Mouse (Mus musculus) c-Kit-positive CD71-positive TER-119-negative erythroid progenitor cells, embryonic 14.5 days (primary cell): ENCODE results near the gene Gm42906.

Experiments used
- DNase-seq: peaks from one replicate; pipeline ENCODE4 v3.0.0-alpha.2; 2013; ENCODE audit warnings: low read depth

Gm42906 gene

DNA sequence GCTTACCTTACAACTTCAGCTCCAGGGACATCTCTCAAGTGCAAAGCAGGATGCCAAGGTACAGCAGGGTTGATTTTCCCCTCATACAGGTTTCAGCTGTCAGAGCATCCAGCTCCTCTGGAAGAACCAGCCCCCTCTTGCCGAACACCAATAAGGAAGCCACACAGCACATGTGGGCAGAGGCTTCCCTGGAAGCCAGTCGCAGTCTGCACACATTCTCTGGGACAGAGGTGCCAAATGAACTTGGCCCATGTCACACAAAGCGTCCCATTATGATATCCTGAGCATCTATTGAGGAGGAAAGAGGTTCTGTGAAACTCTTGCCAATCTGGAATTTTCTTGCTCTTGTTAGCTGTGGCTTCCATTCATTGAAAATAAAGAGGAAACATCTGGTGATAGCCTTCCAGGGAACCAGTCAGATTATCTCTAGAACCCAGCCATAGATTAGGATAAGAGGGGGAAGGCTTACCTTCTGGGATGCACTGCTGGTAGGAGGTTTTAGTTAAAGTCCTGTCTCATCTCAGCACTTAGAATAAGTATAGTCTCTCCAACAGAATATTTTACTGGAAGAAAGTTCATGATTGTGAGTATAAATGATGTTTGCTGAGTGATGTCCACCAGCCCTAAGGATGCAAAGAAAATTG is at the start of gene Gm42906:
Gene Gm42906 (minus strand): TSS at position 51 of the 644 bp plus-strand sequence.
- DNase-seq, result no peak

DNA sequence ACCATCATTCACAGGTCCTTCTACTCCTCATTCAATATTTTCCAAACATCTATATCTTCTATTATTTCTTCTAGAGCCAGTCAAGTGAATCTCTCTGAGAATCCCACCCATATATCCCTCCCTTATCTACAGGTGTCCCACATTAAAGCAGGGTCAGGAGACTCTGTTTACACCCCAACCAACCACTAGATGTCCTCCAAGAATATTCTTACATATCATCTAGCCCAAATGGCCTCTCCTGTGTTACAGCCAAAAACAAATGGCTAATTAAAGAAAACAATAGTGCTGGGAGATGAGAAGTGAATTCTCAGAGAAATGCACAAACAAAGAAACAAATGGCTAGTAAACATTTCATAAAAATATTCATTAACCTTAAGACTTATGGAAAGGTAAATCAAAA is 17.7 kb upstream of the Gm42906 start:
- DNase-seq, result no peak

DNA sequence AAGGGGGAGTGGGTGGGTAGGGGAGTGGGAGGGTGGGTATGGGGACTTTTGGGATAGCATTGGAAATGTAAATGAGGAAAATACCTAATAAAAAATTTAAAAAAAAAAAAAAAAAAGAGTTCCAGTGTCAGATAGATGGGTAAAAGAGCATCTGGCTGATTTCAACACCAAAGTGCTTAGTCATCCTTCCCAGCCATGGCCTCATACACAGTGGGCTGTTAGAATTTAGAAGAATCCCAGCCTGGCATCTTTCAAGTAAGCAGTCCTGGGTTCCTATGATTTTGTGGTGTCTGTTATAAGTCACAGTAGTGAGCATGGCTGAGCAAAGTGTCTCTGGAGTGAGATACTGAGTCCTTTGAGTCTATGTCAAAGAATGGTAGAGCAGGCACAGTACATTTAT is 7.1 kb upstream of the Gm42906 start:
- no peak for DNase-seq

DNA sequence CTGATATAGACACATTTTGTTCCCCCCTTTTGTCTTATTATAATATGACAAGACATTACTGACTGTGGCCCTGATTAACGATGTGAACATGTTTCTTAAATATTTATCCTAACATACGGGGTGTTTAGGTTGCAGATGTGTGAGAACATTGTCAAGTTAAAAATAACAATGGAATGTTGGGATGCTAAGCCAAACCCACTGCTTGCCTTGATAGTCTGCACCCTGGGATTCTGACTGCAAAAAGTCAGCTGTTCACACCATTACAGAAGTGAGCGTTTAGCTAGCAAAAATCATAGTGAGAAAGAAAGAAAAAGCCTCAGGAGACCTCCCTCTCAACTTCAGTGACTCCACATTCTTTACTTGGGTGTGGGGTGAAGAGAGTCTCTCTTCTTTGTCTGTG is 1.5 kb downstream of the Gm42906 start:
- no peak for DNase-seq

DNA sequence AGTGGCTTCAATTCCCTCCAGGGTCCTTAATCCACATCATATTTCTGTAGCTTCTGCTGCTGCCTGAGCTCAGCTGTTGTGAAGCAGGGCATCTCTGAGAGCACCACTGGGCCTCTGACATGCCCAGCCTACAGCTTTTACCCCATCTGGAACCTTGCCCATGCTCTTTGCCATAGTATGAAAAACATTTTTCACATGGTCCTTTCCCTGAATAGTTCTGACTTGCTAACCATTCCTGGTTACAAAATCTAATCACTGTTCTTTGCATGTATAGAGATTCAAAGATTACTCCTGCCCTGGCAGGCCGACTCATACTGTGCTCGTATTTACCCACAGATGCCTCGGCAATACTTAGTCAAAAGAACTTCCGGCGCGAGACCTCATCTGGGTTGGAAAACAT is 5.3 kb downstream of the Gm42906 start:
- no peak for DNase-seq

DNA sequence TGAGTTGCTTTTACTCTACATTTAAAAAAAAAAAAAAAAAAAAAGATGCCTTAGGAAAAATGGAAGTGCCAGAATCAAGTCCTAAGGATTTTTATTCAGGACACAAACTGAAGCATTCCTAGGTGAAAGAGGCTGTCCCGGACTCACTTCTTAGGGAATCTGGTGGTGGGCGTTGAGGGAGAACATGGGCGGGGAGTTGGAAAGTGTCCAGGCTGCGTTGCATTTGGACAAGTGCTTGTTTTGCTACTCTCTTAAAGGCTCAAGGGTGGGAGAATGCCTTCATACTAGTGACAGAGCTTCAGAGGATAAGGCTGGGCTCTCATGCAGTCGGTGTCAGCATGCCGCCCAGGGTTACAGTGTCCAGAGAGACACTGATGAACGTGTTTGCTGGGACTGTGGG is 6.1 kb downstream of the Gm42906 start:
- no peak for DNase-seq

DNA sequence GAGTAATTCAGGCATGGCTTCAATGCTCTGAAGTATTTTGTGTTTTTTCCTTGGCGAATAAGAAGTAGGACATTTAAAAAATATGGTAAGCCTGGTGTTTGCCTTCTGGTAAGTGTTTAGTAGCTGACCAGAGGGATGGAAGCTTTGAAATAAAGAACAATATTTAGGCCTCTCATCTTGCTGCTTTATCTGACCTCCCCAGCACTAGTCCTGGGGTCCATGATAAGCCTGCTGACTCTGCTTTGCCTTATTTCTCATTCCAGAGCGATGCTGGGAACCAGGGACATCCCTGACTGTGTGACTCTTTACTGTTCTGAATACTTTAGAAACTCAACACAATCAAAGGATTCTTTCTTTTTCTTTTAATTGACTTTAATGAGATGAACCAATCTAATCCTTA is 9.4 kb downstream of the Gm42906 start:
- DNase-seq, result peak; percentile 58

DNA sequence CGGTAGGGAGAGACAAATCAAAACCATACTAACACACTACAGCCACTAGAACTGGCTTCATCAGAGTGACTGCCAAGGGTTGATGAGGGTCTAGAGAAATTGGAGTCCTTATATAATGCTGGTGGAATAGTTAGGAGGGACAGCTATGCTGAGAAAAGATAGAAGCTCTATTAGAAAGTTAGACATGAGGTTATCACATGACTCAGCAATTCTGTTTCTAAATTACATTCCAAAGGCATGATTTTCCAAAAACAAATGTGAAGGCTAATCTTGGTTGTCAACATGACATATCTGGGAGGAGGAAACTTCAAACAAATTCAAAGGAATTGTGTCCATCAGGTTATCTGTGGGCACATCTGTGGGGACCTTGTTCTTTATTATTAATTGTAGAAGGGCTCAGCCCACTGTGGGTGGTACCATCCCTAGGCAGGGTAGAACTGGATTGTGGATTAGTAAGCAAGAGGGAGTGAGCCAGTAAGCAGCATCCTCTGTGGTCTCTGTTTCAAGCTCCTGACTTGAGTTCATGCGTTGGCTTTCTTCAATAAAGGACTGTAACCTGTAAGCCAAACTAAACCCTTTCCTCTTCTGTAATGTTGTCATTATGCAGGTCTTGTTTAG is 10.4 kb downstream of the Gm42906 start:
- peak; percentile 32 for DNase-seq

DNA sequence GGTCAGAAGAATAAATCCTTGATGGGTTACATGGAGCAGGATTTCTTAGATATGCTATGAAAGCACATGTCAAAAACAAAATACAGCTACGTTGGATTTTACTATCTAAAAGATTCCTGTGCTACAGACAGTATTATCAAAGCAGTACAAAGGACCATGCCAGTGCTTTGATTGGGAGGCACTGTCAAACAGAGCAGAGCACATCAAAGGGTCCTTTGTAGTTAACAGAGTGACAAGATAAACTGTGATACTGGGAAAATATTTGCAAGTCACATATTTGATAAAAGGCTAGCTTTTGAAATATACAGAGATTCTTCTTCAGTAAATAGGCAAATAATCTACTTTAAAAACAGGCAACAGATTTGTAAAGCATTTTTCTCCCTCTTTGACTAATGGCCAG is 11.0 kb downstream of the Gm42906 start:
- DNase-seq, result peak; percentile 15

DNA sequence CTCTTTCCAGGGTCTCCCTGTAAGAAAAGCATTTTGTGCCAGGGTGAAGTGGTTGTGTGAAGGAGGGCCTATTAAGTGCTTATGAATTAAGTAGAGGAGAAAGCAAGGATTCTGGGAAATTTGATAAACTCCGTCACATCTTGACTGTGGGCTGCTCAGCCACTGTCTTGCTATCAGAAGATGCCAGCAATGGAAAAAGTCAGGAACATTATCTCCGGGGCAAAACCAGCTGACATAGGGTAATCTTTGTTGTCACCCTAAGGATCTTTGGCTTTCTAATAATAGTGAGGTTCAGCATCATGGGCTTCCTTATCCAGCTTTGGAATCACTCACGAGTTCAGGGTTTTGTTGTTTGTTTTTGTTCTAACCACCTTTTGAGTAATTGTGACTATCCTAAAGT is 14.3 kb downstream of the Gm42906 start:
- DNase-seq, result peak; percentile 53

DNA sequence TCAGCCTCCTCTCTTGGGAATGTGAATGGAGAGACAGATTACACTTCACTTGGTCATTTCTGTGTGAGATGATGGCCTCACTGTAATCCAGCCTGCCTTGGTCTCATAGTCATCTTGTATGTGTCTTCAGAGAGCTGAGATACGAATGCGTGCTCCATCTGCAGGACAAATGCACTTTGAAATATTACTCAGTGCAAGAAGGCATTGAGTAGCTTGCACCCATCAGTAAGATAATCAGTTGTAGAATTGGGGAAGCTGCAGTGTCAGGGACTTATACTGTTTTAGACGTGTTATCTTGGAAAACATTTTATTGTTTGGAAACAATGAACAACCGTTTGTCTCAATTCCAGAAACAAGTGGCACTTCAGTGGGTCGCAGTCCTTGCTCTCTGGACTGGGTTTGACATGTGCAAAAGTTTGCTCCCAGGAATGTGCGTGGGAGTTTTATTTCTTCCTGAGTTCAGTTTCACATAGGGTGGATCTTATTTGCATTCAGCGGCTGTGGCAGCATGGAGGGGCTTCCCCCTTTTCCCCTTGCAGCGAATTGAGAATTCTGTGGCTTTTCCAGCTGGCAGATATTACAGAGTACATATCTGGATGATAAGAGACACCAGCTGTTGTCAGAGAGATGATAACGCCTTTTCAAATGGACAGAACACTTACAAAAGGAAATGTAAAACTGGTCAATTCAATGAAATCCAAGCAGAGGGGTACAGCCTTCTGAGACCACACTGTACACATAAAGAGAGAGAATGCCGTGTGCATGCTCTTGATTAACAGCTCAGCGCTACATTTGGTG is 15.1 kb downstream of the Gm42906 start:
- peak; percentile 31 for DNase-seq

DNA sequence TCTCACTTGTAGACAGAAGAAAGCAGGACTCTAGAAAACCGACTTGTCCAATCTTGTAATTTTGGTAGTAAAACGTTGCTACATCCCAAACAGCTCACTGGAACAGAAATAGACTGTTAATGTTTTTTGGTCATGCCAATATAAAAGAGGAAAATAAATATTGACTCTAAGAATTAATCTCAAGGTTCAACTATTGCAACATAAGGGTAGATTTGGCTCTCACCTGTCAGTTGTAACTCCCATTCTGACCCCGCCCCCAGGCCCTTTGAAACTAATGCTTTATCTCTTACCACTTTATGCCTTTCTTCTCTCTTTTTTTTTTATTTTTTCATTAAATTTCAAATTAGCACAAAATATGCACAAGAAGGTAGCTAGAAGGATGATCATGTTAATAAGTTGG is 18.0 kb downstream of the Gm42906 start:
- no peak for DNase-seq

DNA sequence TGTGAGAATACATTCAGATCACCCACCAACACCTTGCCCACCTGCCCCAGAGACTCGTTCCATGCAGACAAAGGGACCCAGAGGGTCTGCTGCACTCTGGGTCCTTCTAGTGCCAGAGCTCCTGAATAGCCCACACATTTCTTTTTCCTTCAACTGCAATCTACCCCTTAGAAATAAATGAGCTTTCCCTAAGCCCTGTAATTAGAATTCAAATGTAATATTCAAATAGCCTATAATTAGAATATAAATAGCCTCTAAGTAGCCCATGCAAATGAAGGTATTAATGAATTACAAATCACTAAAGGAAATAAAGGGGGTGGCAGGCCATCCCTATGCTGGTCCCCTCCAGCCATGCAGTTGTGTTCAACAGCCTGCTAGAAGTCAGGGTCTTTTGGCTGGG is 18.7 kb downstream of the Gm42906 start:
- DNase-seq, result no peak

DNA sequence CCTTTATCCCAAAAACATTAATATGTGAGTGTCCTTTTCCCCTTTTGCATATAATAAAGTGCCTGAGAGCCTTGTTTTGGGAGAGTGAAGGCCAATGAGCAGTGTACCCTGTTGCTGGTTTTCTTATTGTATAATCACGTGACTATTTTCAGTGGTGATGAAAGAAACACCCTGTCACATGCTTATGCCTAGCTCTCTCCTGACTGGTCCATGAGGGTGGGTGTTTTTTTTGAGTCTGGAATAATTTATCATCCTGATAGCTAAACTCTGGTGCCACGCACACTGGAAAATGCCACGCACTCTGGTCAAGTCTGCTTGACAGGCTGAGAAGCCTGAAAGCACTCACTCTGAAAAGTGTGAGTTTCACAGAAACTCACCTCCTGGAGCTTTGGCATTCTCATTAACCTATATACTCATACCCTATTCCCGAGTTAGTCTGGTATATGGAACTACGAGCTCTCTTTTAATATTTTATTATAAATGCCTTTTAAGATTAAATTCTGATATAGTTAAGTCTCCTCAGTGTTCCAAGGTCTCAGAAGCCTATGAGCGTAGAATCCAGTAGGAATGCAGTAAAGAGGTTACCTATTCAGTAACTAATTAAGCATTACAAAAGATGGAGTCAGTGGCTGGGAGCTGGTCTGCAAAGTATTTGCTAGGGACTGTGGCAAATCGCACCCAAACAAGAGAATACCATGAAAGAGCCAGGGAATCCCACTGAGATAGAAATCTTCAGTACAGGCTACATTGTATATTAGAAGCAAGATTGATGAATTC is 19.7 kb downstream of the Gm42906 start:
- DNase-seq, result no peak

DNA sequence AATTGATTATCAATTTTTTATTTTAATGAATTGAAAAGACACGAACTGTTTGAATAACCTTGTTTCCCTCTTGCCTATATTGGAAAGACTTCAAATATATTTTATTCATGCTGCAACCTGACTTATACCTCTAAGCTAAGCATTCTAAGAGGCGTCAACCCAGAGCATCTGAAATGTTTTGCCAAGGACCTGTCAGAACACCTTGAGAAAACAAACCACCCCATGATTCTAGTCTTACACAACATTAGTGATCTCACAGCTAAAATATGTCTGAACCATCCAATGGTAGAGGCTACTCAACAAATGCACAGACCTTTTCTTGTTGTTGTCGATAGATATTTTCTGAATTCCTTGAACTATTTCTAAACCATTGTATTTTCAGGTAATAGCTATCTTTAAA is 20.5 kb downstream of the Gm42906 start:
- no peak for DNase-seq

DNA sequence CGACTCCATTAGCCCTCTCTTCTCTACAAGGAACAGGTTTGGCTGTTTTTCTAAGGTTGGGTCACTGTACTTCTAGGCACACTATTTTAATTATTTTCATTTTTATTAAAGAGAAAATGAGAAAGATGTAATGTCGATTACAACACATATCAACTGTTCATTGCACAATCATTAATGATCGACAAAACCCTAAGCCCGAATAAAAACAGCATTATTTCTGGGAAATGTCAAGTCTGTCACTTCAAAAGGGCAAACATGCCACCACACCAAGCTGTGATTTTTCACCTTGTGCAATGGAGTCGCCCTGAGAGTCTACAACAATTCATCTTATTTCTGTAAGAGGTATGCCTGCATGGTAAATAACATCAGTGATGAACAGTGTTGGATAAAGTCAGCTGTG is 21.7 kb downstream of the Gm42906 start:
- DNase-seq, result no peak

DNA sequence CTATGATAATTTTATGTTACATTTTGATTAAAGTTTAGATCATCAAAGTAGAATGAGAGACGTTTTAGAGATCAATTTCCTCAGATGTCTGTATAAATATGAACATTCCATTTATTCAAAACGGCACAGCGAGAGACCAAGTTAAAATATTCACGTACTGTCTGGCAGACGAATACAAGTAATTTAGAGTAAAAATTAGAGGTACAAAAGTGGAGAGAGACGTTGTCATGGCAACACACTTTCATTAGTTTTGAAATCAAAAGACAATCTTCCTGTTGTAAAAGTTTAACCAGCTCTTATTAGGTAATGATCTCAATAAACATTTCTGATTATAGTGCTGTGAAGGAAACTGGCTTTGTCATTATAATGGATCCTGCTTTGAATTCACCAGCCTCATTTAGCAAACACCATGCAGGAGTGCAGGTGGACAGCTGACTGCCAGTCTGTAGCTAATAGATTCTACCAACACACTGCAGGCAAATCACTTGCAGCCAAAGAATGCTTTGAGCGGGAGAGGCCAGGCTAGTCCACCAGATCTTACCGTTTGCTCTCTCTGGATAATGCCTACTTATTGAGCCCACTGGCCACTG is 22.6 kb downstream of the Gm42906 start:
- DNase-seq, result no peak

DNA sequence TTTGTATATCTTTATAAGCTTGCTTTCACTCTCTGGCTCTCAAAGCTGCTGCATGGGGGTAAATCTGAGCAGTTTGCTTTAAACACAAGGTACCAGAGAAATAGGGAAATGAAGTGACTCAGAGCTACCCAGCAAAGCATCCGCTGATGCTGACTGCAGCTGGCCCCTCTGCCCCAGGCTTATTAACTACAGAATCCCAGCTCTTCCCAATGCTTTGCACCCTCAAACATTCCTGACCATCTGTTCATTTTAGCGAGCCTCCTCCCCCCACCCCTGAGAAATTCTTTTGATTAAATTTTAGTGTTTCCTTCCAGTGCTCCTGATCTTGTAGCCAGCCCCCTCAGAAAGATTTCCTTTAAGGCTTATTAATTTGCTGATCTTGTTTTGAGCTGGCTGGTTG is 24.4 kb downstream of the Gm42906 start:
- DNase-seq, result no peak

DNA sequence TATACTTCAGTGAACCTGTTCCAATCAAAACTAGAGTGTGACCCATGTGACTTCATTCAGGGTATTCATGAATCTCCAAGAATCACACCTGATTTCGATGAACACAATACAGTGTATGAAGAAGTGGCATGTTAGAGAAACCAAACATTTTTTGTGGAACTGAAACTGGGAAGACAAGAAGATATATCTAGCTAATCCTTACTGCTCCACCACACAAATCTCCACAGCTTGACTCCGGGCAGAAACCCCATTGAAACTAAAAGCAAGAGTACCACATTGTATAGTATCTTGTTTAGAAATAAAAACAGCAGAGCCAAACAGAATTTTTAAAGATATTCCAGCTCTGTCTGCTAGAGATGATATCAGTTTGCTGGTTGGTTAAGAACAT is 27.4 kb downstream of the Gm42906 start:
- DNase-seq, result no peak

DNA sequence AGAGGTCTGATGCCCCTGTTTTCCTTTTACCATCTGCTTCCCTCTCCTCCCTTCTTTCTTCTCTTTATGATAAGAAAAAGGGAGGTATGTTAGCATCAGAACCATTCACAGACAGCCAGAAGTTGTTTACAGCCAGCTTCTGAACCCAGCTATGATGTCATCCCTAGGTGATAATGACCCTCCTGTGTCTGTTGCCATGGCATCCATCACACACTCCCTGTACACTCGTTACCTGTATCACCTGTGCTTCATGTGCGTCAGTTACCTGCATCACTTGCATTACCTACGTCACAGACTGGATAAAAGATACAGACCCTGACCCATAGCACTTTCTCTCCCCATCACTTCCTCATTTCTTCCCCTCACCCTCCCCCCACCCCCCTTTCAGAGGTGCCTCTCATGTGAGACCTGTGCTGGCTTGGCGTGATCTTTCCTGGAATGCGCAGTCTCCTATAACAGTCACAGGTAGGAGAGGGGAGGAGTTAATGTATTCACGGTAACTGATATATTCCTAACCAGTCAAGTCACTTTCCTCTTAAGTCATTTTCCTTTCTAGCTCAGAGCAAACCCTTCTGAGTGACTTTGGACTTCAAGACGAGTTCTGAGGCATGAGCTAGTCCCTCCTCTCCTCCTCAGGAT is 27.9 kb downstream of the Gm42906 start:
- no peak for DNase-seq

DNA sequence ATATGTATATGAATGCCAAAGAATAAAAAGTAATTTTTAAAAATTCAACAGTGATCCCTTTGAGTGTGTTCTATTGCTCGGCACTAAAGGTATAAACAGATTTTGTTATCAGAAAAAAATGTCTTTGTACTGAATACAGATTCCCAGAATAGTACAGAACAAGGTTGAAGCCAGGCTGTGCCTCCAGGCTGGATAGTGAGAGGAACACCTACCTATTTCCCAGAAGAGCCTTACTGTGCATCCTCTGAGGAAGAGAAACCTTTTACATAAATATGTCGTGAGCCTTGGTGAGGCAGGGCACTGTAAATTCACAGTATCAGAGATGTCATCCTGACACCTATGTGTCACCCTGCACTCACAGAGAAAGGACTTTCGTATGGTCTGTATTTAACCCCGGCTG is 31.8 kb downstream of the Gm42906 start:
- no peak for DNase-seq

DNA sequence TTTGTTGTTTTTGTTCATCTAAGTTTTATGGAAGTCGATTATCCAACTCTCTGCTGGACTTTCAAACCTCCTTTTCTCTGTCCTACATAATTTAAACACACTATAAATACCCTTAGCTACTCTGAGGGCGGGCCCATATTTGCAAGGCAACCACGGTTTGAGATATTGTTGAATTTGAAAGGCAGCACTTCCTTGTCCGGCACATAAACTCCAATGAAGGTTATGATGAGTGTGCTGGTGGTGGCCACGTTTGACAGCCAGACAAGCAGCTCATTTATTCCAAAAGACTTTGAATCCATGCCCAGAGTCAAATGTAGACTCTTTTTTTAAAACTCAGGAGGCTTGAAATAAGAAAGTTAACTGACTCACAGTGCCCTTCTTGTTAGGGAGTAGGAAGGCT is 33.3 kb downstream of the Gm42906 start:
- no peak for DNase-seq
